Mouse (Mus musculus) central nervous system, embryonic 14 days (tissue): ENCODE results near the gene Prss46. TPM values are rescaled to one million over a fixed set of nuclear protein-coding genes. Genes with fewer than 3 reads are reported as not detected.

Experiments used
- polyA plus RNA-seq: library from polyadenylated mRNA; depleted of rRNA; stranded (reverse); fragments of >200 nt; gene quantifications from 2 replicates; pipeline ENCODE4 v1.2.3, GENCODE M21; 2012; rRNA removed

Prss46 gene
- 0.04 TPM in 1 of 2 replicates, not detected in the other for polyA plus RNA-seq

DNA sequence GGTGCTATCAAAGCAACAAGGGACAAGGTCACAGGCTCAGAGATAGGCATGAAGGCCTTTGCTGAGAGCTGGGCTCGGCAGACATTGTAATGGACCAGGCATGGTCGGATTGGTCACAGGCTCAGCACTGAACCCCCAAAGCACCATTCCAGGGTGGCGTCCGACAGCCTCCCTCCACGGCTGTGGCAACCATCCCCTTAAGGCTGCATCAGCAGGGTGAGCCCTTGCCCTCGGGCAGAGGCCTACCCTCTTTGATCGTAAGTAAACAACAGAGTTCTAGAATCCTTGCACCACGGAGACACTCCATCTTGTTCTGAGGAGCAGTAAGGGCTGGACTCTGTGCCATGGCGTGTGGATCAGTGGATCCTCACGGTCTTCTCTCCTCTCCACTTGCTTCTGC, at the start of gene Prss46:
Gene Prss46 (plus strand): TSS at position 301 of the 400 bp plus-strand sequence.

DNA sequence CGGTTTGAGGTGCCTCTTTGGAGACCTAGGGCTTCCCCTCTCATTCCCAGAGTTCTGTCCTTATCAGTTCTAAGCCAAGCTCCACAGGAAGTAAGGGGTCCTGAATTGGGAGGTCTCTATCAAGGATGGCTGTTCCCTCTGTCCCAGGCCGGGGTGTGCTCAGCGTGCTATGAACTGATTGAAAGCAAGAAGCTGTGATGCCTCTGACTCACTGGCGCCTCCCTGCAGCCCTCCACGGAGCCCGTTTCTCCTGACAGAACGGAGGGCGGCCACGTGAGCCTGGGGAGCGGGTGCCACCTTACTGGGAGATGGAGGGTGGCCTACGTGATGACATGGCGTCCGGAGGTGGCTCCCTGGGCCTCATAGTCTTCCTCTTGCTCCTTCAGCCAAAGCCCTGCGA, 46.4 kb upstream of the Prss46 start, which contains the start of gene Prss42:
Gene Prss42 (plus strand): TSS at position 301 of the 400 bp plus-strand sequence.

DNA sequence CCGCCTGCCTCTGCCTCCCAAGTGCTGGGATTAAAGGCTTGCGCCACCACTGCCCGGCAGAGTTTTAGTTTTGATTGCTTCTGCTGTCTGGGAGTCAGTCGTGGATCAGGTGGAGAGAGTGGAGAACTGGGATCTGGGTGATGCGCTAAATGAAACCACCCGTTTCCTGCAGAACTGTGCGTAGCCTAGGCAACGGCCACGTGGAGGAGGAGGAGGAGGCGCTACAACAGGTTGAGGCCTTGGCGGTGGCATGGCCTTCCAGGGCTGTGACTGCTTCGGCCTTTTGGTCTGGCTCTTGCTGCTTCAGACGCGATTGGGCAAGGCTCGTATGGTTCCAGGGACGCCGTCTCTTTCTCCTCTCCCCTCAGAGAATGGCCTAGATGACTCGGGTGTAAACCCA, 30.5 kb upstream of the Prss46 start, which contains the start of gene Prss44:
Gene Prss44 (plus strand): TSS at position 206 of the 400 bp plus-strand sequence.

DNA sequence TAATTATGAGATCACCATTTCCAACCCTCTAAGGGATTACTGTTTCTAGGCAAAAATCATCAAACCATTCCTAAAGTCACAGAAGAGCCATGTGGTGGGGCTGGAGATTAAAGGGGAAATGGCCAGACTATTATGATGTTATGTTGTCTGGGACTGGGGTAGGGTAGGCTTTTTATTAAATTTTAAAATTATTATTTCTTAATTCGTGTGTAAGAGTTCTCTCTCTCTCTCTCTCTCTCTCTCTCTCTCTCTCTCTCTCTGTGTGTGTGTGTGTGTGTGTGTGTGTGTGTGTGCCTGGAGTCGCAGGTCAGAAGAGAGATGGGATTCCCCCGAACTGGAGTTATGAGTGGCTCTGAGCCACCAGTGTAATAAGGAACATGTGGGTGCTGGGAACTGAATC, 17.9 kb upstream of the Prss46 start, which contains the start of gene Prss43:
Gene Prss43 (plus strand): TSS at position 301 of the 400 bp plus-strand sequence.

DNA sequence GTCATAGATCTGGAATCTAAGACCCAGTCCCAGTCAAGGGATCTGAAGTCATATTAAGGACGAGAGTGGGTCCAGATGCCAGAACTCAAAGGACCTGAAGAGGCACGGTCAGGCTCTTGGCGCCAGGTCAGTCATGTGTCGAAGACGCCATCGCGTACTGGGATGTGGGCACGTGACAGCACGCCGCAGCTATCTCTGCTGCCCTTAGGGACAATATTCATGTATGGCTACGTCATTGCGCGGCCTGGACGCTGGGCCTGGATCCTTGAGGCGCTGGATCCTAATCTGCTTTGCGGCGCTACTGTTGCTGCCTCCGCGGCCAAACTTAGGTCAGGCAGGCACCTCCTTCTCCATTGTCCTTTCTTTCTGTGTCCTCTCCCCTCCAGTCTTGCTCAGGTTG, 9.9 kb upstream of the Prss46 start, which contains the start of gene Prss45:
Gene Prss45 (plus strand): TSS at position 178 of the 400 bp plus-strand sequence.

DNA sequence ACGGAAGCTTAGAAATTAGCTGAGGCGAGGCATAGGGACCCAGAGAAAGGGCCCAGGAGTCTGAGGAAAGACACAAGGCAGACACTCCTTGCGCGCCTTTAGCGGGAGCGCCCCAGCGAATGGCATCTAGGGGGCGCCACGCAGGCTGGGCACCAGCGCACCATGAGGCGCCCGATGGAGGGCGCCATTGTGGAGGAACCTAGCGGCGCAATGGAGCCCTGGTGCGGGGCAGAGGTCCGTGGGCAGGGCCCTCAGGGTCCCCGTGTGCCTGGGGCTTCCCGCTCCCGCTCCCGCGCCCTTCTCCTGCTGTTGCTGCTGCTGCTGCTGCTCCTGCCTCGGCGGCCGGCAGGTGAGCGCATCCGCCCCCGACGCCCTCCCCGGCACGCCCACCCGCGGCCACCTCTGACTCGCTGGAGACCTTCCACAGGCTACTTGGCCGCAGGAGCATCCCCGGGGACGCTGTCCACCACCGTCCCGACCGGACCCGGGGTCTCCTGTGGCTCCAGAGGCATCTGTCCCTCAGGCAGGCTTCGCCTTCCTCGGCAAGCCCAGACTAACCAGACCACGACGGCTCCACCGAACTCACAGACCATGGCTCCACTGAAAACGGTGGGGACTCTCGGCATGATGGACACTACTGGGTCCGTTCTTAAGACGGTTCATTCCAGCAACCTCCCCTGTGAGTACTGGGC, 13.6 kb downstream of the Prss46 start, which contains the start of gene Prss50:
Gene Prss50 (plus strand): TSS at position 187 of the 692 bp plus-strand sequence.

DNA sequence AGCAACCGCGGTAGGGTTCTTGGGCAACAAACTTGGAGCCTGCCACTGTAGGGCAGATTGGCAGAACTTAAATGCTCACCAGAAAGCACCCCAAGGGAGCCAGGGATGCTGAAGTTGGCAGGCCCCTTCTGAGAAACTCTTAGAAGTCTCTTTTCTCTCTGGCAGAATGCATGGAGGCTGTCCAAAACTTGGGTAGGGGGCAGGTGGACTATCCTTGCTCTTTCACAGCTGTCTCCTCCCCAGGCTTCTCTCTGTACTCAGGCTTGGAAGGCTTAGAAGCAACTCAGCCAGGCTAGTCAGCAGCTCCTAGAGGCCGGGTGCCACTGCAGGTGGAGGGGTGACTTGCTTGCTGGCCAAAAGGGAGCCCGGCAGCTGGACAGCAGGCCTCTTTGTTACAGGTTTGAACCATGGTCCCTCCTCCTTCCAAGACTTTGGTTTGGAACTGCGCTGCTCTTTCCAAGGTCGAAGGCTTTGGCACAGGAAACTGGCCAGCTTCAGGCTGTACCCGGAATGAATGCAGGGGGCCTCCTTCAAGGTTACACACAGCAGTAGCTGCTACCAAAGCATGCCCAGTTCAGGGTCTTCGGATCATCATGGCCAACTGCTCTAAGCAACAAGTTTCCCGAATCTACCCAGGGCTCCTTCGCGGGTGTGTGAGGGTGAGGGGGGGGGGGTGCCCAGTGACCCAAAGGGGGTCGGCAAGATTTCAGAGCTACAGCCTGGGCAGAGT, 35.0 kb downstream of the Prss46 start, which contains the start of gene Als2cl:
Gene Als2cl (plus strand): TSS at position 680 of the 730 bp plus-strand sequence.

DNA sequence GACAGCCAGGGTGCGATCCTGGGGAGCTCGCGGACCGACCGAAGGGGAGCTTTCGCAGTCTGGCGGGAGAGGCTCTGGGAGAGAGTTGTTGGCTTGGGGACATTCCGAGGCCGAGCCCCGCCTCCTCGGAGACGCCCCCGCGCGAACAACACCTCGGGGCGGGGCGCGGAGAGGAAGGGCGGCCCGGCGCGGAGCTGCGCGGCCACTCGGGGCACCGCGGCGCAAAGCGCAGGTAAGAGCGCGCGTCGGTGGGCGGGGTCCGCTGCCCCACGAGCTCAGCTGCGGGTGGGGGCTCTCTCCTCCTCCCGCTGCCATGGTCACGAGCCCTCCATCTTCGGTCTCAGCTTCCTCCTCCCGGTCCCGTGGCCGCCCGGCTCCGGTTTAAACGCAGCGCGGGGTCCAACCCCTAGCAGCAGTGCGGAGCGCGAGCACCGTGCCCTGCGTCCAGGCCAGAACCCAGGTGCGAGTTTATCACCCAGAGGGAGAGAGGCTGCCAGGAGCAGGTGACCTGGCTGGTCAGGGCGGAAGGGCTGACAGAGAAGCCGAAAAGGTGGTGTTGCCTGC, 35.8 kb downstream of the Prss46 start, which contains the start of gene Tmie:
Gene Tmie (minus strand): TSS at position 116 of the 564 bp plus-strand sequence.

Other genes starting within 250 kb of the Prss46 start
- gene Nradd, start 220.1 kb upstream of the Prss46 start, polyA plus RNA-seq = 27.8 and 30.0 TPM in 2 replicates
- 10.3 and 11.3 TPM in 2 replicates for gene Nbeal2, start 190.3 kb upstream of the Prss46 start, polyA plus RNA-seq
- 101 and 103 TPM in 2 replicates for gene Ccdc12, start 188.0 kb upstream of the Prss46 start, polyA plus RNA-seq
- 0.39 and 5.7 TPM in 2 replicates for gene Myl3, start 102.6 kb upstream of the Prss46 start, polyA plus RNA-seq
- 17.1 and 36.9 TPM in 2 replicates for gene Pth1r, start 97.4 kb upstream of the Prss46 start, polyA plus RNA-seq
- not detected in 2 replicates for gene Prss42, start 46.3 kb upstream of the Prss46 start, polyA plus RNA-seq
- gene Prss44, start 30.5 kb upstream of the Prss46 start, polyA plus RNA-seq = not detected in 2 replicates
- not detected in 2 replicates for gene Prss43, start 17.8 kb upstream of the Prss46 start, polyA plus RNA-seq
- gene Prss45, start 9.9 kb upstream of the Prss46 start, polyA plus RNA-seq = 0.09 and 0.11 TPM in 2 replicates
- gene Prss50, start 13.5 kb downstream of the Prss46 start, polyA plus RNA-seq = 0.06 and 0.12 TPM in 2 replicates
- gene Als2cl, start 35.4 kb downstream of the Prss46 start, polyA plus RNA-seq = 2.9 and 3.0 TPM in 2 replicates
- gene Tmie, start 35.6 kb downstream of the Prss46 start, polyA plus RNA-seq = 0.77 and 1.0 TPM in 2 replicates
- not detected in 2 replicates for gene Fam240a, start 72.4 kb downstream of the Prss46 start, polyA plus RNA-seq
- gene Tdgf1, start 101.7 kb downstream of the Prss46 start, polyA plus RNA-seq = 0.12 and 0.35 TPM in 2 replicates
- 0.15 and 0.23 TPM in 2 replicates for gene Lrrc2, start 107.0 kb downstream of the Prss46 start, polyA plus RNA-seq
- 0.17 TPM in 1 of 2 replicates, not detected in the other for gene Rtp3, start 146.1 kb downstream of the Prss46 start, polyA plus RNA-seq
- 0.29 and 0.38 TPM in 2 replicates for gene Ltf, start 174.8 kb downstream of the Prss46 start, polyA plus RNA-seq
- 0.99 and 1.00 TPM in 2 replicates for gene Ccrl2, start 213.0 kb downstream of the Prss46 start, polyA plus RNA-seq